Mouse (Mus musculus): ENCODE results near the gene Slitrk5.

- TF ChIP-seq CTCF (IDR thresholded peaks at IDR 0.05; ENCODE audit: insufficient read depth, low read length) (no peak), POLR2A (IDR thresholded peaks at IDR 0.05; ENCODE audit: borderline replicate concordance, extremely low read depth, low read depth, low read length) (no peak)
Measured at GRCm38 (mm10) chr14:111683543-111683942, 8.6 kb downstream of the Slitrk5 start.

All from lung, adult 2 months (tissue).